Mouse (Mus musculus) liver, postnatal 0 days (tissue): ENCODE results near the gene Scarb2. TPM values are rescaled to one million over a fixed set of nuclear protein-coding genes. Genes with fewer than 3 reads are reported as not detected.

ENCODE experiments used
- ATAC-seq: fragments of 200-750 bp; cut with Nextera tagmentation; 2 replicates; pipeline ENCODE4 v1.8.0; 2017; ENCODE audit warnings: mild to moderate bottlenecking, moderate library complexity
- DNase-seq: peaks from one replicate; pipeline ENCODE4 v3.0.0-alpha.2; 2016
- H3K27ac ChIP-seq: fragments of 300-500 bp; sonication (generic); 2 replicates; pipeline ENCODE4 v1.5.1; 2014; ENCODE audit warnings: antibody characterized with exemption, moderate library complexity, mild to moderate bottlenecking, low read depth
- H3K27me3 ChIP-seq: fragments of 300-500 bp; sonication (generic); 2 replicates; pipeline ENCODE4 v1.6.1; 2014; ENCODE audit warnings: low read length, control low read depth, mixed read lengths; ENCODE audit not compliant: insufficient read depth
- H3K36me3 ChIP-seq: fragments of 300-500 bp; sonication (generic); replicated peaks from 2 replicates; pipeline ENCODE4 v1.6.1; 2014; ENCODE audit warnings: mild to moderate bottlenecking, control low read depth, low read length, moderate library complexity, mixed read lengths; ENCODE audit not compliant: insufficient read depth
- H3K4me1 ChIP-seq: fragments of 300-500 bp; sonication (generic); 2 replicates; pipeline ENCODE4 v1.6.1; 2014; ENCODE audit warnings: antibody characterized with exemption, mild to moderate bottlenecking, control low read depth; ENCODE audit not compliant: insufficient read depth
- H3K4me2 ChIP-seq: fragments of 300-500 bp; sonication (generic); 2 replicates; pipeline ENCODE4 v1.6.1; 2014; ENCODE audit warnings: low read depth, mild to moderate bottlenecking, low read length, moderate library complexity, mixed read lengths
- H3K4me3 ChIP-seq: fragments of 300-500 bp; sonication (generic); 2 replicates; pipeline ENCODE4 v1.5.1; 2014; ENCODE audit warnings: low read depth, low read length
- H3K9ac ChIP-seq: fragments of 300-500 bp; sonication (generic); replicated peaks from 2 replicates; pipeline ENCODE4 v1.6.1; 2014; ENCODE audit warnings: mild to moderate bottlenecking, moderate library complexity
- H3K9me3 ChIP-seq: fragments of 300-500 bp; sonication (generic); 2 replicates; pipeline ENCODE4 v1.6.1; 2016; ENCODE audit warnings: mild to moderate bottlenecking, control low read depth, low read length, mixed read lengths
- CTCF ChIP-seq: sonication (generic); IDR thresholded peaks from 2 replicates; pipeline ENCODE4 v1.5.1; 2016; ENCODE audit warnings: antibody characterized with exemption, low read depth
- EP300 ChIP-seq: IDR thresholded peaks from 2 replicates; pipeline ENCODE4 v1.6.1; 2016; ENCODE audit warnings: antibody characterized with exemption, low read depth, mild to moderate bottlenecking
- whole genome bisulfite sequencing: fragments of 180-500 bp; shearing (Covaris S2); extraction: QIAGEN DNeasy Blood & Tissue Kit; methylation state at CpG from one replicate; pipeline ENCODE4 v1.1.7; 2014; ENCODE audit not compliant: insufficient replicate concordance; 5-methylcytosine and 5-hydroxymethylcytosine counted together
- polyA plus RNA-seq: library from polyadenylated mRNA; unstranded; fragments of >200 nt; fragmentation: Nextera tagmentation; extraction: Ambion mirVana; gene quantifications from 2 replicates; pipeline ENCODE4 v1.2.1, GENCODE M21; 2015

Scarb2 gene
- polyA plus RNA-seq, 1 experiment from 2014 or later = 16.3 TPM

GRCm38 (mm10) chr5:92441494-92441893, 65.1 kb downstream of the Scarb2 start:
- TF ChIP-seq CTCF (no peak), EP300 (no peak)
- DNase-seq = peak; percentile 78
- ATAC-seq = peak; percentile 84
- H3K4me2 ChIP-seq = no peak overlapping the region
- H3K27ac ChIP-seq = peak overlapping the region; percentile 49; the same call in 1 of the 2 replicates
- no peaks in the 10 kb centered on the region for H3K9me3 ChIP-seq
- peaks cover 10% of the 10 kb centered on the region for H3K36me3 ChIP-seq
- peaks cover 9% of the 10 kb centered on the region for H3K4me1 ChIP-seq
- no peaks in the 10 kb centered on the region for H3K27me3 ChIP-seq
- no peak overlapping the region for H3K4me3 ChIP-seq
- H3K9ac ChIP-seq = no peak overlapping the region
- 57% methylated on average over 5 of the region's 5 CpGs for whole genome bisulfite sequencing

GRCm38 (mm10) chr5:92438540-92438939, 68.1 kb downstream of the Scarb2 start:
- no peak for TF ChIP-seq CTCF
- TF ChIP-seq EP300 = no peak
- H3K9ac ChIP-seq = no peak overlapping the region
- no peak overlapping the region for H3K4me2 ChIP-seq
- ATAC-seq (no peak), DNase-seq (no peak)
- 56% methylated on average over 8 of the region's 8 CpGs for WGBS
- H3K4me3 ChIP-seq = no peak overlapping the region
- H3K4me1 ChIP-seq = peaks cover 13% of the 10 kb centered on the region
- no peaks in the 10 kb centered on the region; the same call in 1 of the 2 replicates for H3K36me3 ChIP-seq
- no peaks in the 10 kb centered on the region for H3K27me3 ChIP-seq
- H3K27ac ChIP-seq = no peak overlapping the region
- no peaks in the 10 kb centered on the region for H3K9me3 ChIP-seq

GRCm38 (mm10) chr5:92435025-92435584, 71.5 kb downstream of the Scarb2 start, which contains the start of gene Nup54:
Gene Nup54, minus strand, starts transcription at chr5:92435219.
- peak within 1 kb of the TSS; percentile 92 for H3K27ac ChIP-seq
- peaks cover 14% of the 10 kb centered on the region for H3K4me1 ChIP-seq
- H3K9ac ChIP-seq = peak within 1 kb of the TSS; percentile 91
- TF ChIP-seq CTCF = no peak
- peak; percentile 73 for TF ChIP-seq EP300
- H3K4me3 ChIP-seq = peak within 1 kb of the TSS; percentile 88
- H3K4me2 ChIP-seq = peak within 1 kb of the TSS; percentile 94
- WGBS = 1% methylated on average over 34 of the region's 34 CpGs
- DNase-seq (peak; percentile 97), ATAC-seq (peak; percentile 98)
- H3K36me3 ChIP-seq = peaks cover 4% of the 10 kb centered on the region; the same call in 1 of the 2 replicates
- no peaks in the 10 kb centered on the region for H3K9me3 ChIP-seq
- no peaks in the 10 kb centered on the region for H3K27me3 ChIP-seq

GRCm38 (mm10) chr5:92434571-92434985, 72.1 kb downstream of the Scarb2 start:
- peaks cover 4% of the 10 kb centered on the region; the same call in 1 of the 2 replicates for H3K36me3 ChIP-seq
- no peaks in the 10 kb centered on the region for H3K9me3 ChIP-seq
- ATAC-seq (peak; percentile 75), DNase-seq (no peak)
- peak overlapping the region; percentile 94 for H3K4me2 ChIP-seq
- H3K9ac ChIP-seq = peak overlapping the region; percentile 91
- H3K4me3 ChIP-seq = peak overlapping the region; percentile 88
- no peaks in the 10 kb centered on the region for H3K27me3 ChIP-seq
- peaks cover 14% of the 10 kb centered on the region for H3K4me1 ChIP-seq
- WGBS = 3% methylated on average over 29 of the region's 39 CpGs
- peak overlapping the region; percentile 92 for H3K27ac ChIP-seq
- no peak for TF ChIP-seq CTCF

GRCm38 (mm10) chr5:92434070-92434469, 72.6 kb downstream of the Scarb2 start:
- peak overlapping the region; percentile 94 for H3K4me2 ChIP-seq
- H3K9me3 ChIP-seq = no peaks in the 10 kb centered on the region
- DNase-seq (no peak), ATAC-seq (no peak)
- no peaks in the 10 kb centered on the region for H3K27me3 ChIP-seq
- peaks cover 14% of the 10 kb centered on the region for H3K4me1 ChIP-seq
- H3K27ac ChIP-seq = peak overlapping the region; percentile 92
- H3K36me3 ChIP-seq = peaks cover 6% of the 10 kb centered on the region
- WGBS = under 1% methylated on average over 12 of the region's 12 CpGs
- peak overlapping the region; percentile 91 for H3K9ac ChIP-seq
- H3K4me3 ChIP-seq = peak overlapping the region; percentile 88
- TF ChIP-seq EP300 = no peak
- no peak for TF ChIP-seq CTCF

GRCm38 (mm10) chr5:92431611-92432010, 75.0 kb downstream of the Scarb2 start:
- ATAC-seq (no peak), DNase-seq (no peak)
- Histone ChIP-seq H3K9me3 (no peaks in the 10 kb centered on the region), H3K27ac (no peak overlapping the region), H3K36me3 (peaks cover 26% of the 10 kb centered on the region), H3K9ac (no peak overlapping the region), H3K4me2 (no peak overlapping the region), H3K4me3 (no peak overlapping the region), H3K4me1 (peaks cover 8% of the 10 kb centered on the region; the same call in 1 of the 2 replicates), H3K27me3 (no peaks in the 10 kb centered on the region)
- no peak for TF ChIP-seq CTCF
- WGBS = 84% methylated on average over 7 of the region's 7 CpGs
